Mouse (Mus musculus) embryo, embryonic 10 days (tissue): Measurements from ENCODE around the gene Mib2.
"Not testable (repeated sequence)": the region's sequence is repeated elsewhere in the genome, so short reads cannot be mapped to it uniquely, and the experiment has no call there.

ENCODE experiments used
- DNase-seq: peaks from one replicate; pipeline ENCODE4 v3.0.0-alpha.2; 2015; ENCODE audit warnings: low spot score

Gene Mib2

GRCm38 (mm10) chr4:155670236-155670635 is 1.2 kb upstream of the Mib2 start:
- not testable (repeated sequence) for DNase-seq

GRCm38 (mm10) chr4:155669598-155670075 is 639 bp upstream of the Mib2 start:
- DNase-seq = no peak

DNA sequence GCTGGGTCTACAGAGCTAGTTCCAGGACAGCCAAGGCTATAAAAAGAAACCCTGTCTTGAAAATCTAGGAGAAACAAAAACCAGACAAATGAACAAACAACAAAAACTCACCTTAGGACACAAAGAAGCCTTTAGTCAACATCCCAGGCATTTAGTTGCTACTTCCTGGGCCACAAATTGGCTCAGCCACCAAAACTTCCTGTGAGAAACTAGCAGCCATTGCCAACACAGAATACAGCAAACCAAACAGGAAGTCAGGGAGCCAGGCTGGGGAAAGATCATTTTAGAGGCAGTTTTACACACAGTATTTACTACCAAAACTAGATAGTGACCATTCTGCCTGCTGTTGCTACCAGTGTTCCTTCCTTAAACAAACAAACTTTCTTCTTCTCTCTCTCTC is 2.1 kb downstream of the Mib2 start:
- no peak for DNase-seq

DNA sequence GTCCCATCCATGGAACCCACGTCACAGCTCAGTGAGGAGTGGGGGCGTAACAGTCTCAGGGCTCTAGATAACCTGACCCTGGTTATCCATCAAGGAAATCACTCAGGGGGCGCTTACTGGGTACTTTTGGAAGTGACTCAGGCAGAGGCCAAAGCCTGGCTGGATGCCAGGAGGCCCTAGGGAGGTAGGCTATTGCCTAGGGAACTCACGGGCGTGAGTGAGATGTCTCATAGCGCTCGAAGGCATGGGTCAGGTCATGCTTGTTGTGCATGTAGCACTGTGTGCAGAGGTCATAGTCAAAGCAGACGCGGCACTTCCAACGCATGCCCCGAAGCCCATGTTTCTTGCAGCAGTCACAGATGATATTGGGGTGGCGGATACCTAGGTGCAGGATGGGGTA is 8.4 kb downstream of the Mib2 start:
- no peak for DNase-seq

DNA sequence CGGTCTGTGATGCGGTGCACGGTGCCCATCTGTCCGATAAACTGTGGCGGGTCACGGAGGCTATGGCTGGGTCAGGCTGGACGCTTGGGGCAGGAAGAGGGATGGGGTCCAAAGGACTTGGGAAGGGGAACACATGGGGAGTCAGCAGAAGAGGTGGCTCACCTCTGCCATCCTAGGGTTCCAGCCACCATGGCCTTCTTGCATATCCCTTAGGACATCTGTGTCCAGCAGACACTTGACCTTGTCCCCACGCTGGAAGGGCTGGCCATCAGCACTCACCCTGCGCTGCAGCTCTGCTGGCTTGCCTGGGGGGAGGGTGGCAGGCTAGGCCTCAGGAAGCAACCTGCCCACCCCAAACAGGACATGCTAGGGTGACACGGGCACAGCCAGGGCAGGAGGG is 10.0 kb downstream of the Mib2 start:
- no peak for DNase-seq

GRCm38 (mm10) chr4:155656214-155656751 is 12.7 kb downstream of the Mib2 start:
- no peak for DNase-seq

- peak; percentile 65 for DNase-seq
Measured at GRCm38 (mm10) chr4:155654456-155655298, 14.3 kb downstream of the Mib2 start.

GRCm38 (mm10) chr4:155654183-155654455 is 14.9 kb downstream of the Mib2 start:
- no peak for DNase-seq

DNA sequence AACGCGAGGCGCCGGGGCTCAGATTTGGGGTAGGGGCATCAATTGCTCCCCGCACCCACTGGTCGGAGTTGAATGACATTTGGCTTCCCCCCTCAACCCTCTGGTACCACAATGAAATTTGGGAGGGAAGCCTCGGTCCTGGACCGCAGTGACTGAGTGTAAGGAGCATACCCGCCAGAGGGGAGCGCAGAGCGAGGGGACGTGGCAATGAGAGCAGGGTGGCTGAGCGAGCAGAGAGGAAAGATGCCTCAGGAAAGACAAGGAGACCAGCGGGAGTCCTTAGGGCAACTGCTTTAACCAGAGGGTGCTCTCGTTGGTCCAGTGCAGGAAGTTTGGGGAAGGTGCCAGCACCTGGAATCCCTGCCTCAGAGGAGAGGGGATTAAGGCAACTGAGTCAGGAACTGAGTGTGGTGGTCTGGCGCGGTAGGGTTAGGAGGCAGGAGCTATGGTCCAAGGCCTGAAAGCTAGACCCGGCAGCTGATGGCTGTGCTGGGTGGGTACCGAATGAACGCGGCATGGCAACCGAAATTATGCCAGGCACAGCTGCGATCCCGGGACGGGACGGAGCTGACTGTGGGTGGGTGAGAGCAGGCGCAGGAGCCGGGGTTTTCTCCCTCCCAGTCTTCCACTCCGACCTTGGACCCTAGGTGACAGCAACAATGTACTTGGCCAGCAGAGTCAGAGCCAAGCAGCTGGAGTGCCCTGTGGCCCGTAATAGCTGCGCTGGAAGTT is 15.4 kb downstream of the Mib2 start:
- peak; percentile 67 for DNase-seq

DNA sequence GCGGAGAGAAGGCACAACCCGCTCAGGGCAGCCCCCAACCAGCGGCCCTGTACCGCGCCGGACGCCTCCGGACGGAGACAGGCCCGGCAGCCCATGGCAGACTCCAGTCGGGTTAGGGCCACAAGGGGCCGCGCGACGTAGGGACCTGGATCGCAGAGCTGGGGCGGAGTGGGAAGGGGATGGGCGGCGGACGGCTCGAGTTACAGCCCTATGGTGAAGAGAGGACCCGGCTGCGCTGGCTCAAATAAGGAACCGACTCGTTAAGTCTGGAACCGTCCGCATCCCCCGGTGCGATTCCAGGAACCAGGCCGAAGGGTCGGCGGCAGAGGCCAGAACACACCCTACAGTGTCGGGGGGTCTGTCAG is 15.9 kb downstream of the Mib2 start, which contains the start of gene Mmp23:
Mmp23 (minus strand) TSS at position 299 of the 365 bp plus-strand sequence.
- DNase-seq = peak; percentile 88

DNA sequence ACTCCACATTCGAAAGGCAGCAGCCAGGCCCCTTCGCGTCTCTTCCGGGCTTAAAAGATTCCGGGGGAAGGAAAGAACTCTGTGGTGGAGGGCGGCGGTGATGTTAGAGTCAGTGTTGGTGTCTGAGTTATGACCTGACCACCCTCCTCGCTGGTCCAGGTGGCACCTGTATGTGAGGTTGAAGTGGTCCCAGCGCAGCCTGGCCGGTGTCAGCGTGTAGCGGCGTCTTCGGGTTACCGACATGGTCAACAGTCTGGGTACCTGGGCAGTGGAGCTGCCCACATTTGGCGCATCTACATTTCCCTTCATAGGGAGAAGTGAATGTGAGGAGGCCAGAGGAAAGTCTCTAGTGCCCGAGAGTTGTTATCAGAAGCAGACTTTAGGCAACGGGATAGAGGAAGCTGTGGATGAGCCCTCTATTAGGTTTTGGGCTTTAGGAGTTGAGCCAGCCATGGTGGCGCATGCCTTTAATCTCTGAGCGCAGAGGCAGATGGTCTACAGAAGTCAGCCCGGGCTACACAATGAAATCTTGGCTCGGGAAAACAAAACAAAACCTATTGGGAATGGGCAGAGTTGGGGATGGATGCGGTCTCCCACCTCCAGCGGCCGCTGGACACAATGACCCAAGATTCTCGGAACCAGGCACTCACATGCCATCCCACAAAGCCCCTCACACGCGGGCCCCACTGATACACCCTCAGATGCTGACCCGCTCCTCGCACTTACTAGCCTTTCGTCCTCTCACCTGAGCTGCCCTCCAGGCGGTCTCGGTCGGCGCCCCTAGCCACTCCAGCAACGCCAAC is 16.5 kb downstream of the Mib2 start:
- no peak for DNase-seq

DNA sequence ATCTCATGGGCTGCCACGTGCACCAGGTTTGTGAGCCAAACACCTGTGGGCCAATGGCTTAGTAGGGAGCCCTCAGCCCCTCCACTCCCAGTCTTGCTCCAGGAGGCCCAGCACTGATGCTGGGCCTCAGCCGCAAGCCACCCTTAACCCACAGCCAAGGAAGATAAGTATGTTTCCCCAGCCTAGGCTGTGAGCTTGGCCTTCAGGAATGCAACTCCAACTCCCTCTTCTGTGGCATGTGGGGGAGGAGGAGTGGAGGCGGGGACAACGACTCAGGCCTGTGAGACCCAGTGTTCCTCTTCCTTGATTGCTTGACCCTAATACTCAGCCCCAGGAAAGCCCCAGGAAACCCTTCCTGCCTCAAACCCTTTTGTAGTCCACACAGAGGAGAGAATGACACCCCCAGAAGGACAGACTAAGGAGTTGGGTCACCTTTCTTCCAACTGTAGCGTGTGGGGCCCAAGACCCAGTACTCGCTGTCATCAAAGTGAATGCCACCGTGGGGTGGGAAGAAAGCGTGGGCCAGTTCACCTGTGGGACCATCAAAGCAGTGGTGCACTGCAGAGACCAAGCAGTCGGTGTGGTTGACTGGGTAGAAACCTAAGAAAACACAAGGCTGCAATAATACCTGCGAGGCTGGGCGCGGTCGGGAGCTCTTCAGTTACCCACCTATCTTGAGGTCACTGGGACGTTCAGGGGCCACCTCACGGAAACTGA is 17.3 kb downstream of the Mib2 start:
- peak; percentile 44 for DNase-seq

DNA sequence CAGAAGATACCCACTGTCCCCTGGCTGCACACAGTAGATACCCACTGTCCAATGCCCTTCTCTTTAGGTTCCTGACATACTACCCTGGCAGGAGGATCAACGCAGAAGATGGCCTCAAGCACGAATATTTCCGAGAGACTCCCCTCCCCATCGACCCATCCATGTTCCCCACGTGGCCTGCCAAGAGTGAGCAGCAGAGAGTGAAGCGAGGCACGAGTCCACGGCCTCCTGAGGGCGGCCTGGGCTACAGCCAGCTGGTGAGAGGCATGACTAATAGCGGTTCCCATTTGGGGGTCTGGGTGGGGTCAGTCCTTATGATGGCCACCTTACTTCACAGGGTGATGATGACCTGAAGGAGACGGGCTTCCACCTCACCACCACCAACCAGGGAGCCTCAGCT is 19.6 kb downstream of the Mib2 start:
- no peak for DNase-seq

DNA sequence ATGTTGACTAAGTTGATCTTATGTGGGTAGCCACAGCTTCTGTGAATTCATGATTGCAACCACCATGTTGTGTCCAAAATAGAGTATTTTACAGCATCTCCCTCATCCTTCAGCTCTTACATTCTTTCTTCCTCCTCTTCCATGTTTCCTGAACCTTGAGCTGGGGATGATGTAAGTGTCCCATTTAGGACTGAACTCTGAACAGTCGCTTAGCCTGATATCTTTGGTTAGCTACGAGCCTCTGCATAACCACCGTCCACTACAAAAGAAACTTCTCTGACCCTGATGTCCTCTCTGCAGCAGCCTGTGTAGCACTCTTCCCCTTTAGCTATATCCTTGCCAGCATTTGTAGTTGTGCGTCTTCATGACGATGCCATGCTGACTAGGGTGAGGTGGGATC is 23.3 kb downstream of the Mib2 start:
- DNase-seq = no peak

- DNase-seq = not testable (repeated sequence)
Measured at GRCm38 (mm10) chr4:155645308-155645707, 23.7 kb downstream of the Mib2 start, which contains the start of gene Gm10563. TSS of gene Gm10563 (minus strand) at chr4:155645408.

DNA sequence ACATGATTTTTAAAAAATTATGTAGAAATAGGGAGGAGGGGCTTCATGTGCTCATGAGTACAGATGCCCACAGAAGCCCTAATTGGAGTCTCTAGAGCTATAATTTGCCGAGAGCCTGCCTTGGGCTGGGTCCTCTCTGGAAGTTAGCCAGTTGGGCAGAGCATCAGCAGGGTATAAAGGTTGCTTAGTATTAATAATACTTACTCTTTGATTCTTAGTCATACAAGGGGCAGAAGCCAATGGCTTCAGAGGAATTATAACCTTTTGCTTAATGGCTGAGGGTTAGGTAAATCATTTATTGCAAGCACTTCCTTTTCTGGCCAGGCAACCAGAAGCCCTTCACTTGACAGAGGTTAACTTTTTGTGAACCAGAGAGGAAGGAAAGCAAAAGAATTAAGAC is 25.5 kb downstream of the Mib2 start:
- DNase-seq = no peak

- no peak for DNase-seq
Measured at GRCm38 (mm10) chr4:155635766-155636499, 33.1 kb downstream of the Mib2 start.

DNA sequence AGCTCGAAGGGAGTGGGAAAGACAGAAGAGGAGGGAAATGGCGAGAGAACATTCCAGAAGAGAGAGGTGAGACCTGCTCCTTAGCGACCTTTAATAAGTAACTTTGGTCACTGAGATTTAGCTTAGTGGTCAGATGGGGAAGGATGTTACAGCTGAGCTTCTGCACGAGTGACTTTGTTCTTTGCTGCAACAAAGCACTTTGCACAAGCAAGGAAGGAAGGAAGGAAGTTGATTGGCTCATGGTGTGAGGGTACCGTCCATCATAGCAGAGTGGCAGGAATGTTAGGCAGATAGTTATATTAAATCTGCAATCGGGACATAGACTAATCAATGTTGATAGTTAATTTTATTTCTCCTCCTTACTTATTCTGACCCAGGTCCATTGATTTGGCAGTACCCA is 38.7 kb downstream of the Mib2 start:
- DNase-seq = no peak

DNA sequence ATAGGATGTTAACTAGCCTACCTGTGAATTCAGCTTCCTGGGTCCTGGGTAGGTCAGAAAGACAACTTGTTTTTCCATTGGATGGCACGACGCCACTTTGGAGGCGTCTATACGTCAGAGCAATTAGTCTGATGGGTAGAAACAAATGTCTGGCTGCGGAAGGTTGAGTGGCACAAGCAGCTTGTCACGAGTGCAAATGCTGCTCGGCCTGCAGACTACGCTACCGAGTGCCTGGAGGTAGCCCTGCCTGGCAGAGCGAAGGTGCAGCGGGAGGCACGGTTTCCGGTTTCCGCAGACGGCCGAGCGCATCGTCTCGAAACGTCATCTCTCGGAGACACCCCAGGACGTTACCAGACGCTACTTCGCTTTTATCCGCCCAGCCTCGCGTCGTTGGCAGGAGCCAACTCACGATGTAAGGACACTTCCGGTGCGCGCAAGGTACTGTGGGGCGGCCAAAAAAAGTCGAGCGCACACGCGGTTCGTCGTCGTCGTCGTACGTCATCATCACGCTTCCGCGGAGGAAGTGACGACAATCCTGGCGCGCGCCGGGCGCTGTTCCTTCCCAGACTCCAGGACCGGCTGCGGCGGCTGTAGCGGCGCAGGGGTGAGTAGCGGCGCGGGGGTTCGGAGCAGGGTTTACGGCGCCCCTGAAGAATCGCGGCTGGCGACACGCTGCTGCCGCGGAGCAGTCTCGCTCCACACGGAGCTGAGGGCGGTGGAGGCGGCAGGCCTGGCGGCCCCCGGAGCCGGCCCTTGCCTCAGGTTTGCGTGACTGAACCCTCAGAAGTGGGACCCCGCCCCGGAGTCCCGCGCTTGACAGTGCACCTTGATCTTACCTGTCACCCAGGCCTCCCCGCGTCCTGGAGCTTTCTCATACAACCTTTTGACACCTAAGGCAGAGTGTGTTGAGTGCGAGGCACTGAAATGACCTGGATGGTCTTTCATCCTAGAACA is 44.4 kb downstream of the Mib2 start, which contains the start of gene Cdk11b:
Cdk11b (plus strand) TSS at position 517 of the 954 bp plus-strand sequence.
- DNase-seq = peak; percentile 100

DNA sequence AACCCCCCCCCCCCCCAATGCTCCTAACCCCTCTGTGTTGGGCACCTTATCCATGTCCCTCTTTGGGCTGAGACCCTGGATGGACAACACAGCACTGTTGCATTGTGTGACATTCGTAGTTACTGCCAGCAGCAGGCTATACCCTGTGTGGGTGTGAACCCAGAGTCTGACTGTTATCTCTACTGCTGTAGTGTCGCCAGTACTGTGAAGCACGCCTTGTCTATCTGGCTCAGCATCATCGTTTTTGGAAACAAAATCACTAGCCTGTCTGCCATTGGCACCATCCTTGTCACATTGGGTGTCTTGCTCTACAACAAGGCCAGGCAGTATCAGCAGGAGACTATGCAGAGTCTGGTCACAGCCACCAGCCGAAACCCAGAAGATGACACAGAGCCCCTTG is 50.7 kb downstream of the Mib2 start:
- DNase-seq = no peak
